Mouse (Mus musculus) hindbrain, embryonic 11.5 days (tissue): ENCODE results near the gene Foxe3. TPM values are rescaled to one million over a fixed set of nuclear protein-coding genes. Genes with fewer than 3 reads are reported as not detected.

ENCODE experiments used
- ATAC-seq: fragments of 200-750 bp; cut with Nextera tagmentation; 2 replicates; pipeline ENCODE4 v1.8.0; 2017; ENCODE audit warnings: mild to moderate bottlenecking, moderate TSS enrichment, moderate library complexity; ENCODE audit not compliant: low FRiP score
- DNase-seq: peaks from one replicate; pipeline ENCODE4 v3.0.0-alpha.2; 2015; ENCODE audit warnings: low spot score
- H3K27ac ChIP-seq: fragments of 300-500 bp; sonication (generic); 2 replicates; pipeline ENCODE4 v1.5.1; 2014; ENCODE audit warnings: mild to moderate bottlenecking, low read depth, low read length
- H3K27me3 ChIP-seq: fragments of 300-500 bp; sonication (generic); 2 replicates; pipeline ENCODE4 v1.6.1; 2014; ENCODE audit warnings: mild to moderate bottlenecking, low read length, moderate library complexity, mixed read lengths; ENCODE audit not compliant: control insufficient read depth, insufficient read depth
- H3K36me3 ChIP-seq: fragments of 300-500 bp; sonication (generic); 2 replicates; pipeline ENCODE4 v1.6.1; 2014; ENCODE audit warnings: mild to moderate bottlenecking, low read length, moderate library complexity, mixed read lengths; ENCODE audit not compliant: control insufficient read depth, insufficient read depth
- H3K4me1 ChIP-seq: fragments of 300-500 bp; sonication (generic); replicated peaks from 2 replicates; pipeline ENCODE4 v1.6.1; 2014; ENCODE audit warnings: low read length, mixed read lengths; ENCODE audit not compliant: control insufficient read depth, insufficient read depth
- H3K4me2 ChIP-seq: fragments of 300-500 bp; sonication (generic); replicated peaks from 2 replicates; pipeline ENCODE4 v1.6.1; 2014; ENCODE audit warnings: mild to moderate bottlenecking, low read depth, low read length
- H3K4me3 ChIP-seq: fragments of 300-500 bp; sonication (generic); 2 replicates; pipeline ENCODE4 v1.5.1; 2014; ENCODE audit warnings: low read depth, low read length
- H3K9ac ChIP-seq: fragments of 300-500 bp; sonication (generic); 2 replicates; pipeline ENCODE4 v1.6.1; 2014; ENCODE audit warnings: low read depth, low read length
- H3K9me3 ChIP-seq: fragments of 300-500 bp; sonication (generic); 2 replicates; pipeline ENCODE4 v1.6.1; 2016; ENCODE audit warnings: low read length; ENCODE audit not compliant: control insufficient read depth
- WGBS: fragments of 180-500 bp; shearing (Covaris S2); extraction: QIAGEN DNeasy Blood & Tissue Kit; methylation state at CpG from one replicate; pipeline ENCODE4 v1.1.7; 2014; 5-methylcytosine and 5-hydroxymethylcytosine counted together
- polyA plus RNA-seq: library from polyadenylated mRNA; unstranded; fragments of >200 nt; fragmentation: Nextera tagmentation; extraction: Ambion mirVana; gene quantifications from 2 replicates; pipeline ENCODE4 v1.2.1, GENCODE M21; 2014

The Foxe3 gene
- polyA plus RNA-seq, 1 experiment from 2014 or later, result not detected

- no peak for DNase-seq
- no peaks in the 10 kb centered on the region for H3K27me3 ChIP-seq
Measured at GRCm38 (mm10) chr4:114934188-114934587, 8.4 kb upstream of the Foxe3 start.

GRCm38 (mm10) chr4:114932747-114933146 lies 6.9 kb upstream of the Foxe3 start:
- 87% methylated on average over 4 of the region's 4 CpGs for WGBS
- no peak for DNase-seq

More at GRCm38 (mm10) chr4:114934188-114934587, 8.4 kb upstream of the Foxe3 start:
- WGBS, result 89% methylated on average over 6 of the region's 6 CpGs
- Histone ChIP-seq H3K9ac (no peak overlapping the region), H3K36me3 (no peaks in the 10 kb centered on the region), H3K4me1 (no peaks in the 10 kb centered on the region), H3K27ac (no peak overlapping the region), H3K9me3 (no peaks in the 10 kb centered on the region), H3K4me3 (no peak overlapping the region), H3K4me2 (no peak overlapping the region)
- no peak for ATAC-seq

GRCm38 (mm10) chr4:114929155-114929554 lies 3.3 kb upstream of the Foxe3 start:
- H3K4me3 ChIP-seq, result no peak overlapping the region
- no peak overlapping the region for H3K4me2 ChIP-seq
- 21% methylated on average over 14 of the region's 15 CpGs for WGBS

More at GRCm38 (mm10) chr4:114932747-114933146, 6.9 kb upstream of the Foxe3 start:
- Histone ChIP-seq H3K27ac (no peak overlapping the region), H3K27me3 (peaks cover 6% of the 10 kb centered on the region), H3K36me3 (no peaks in the 10 kb centered on the region), H3K4me3 (no peak overlapping the region), H3K9me3 (no peaks in the 10 kb centered on the region), H3K4me1 (no peaks in the 10 kb centered on the region), H3K4me2 (no peak overlapping the region), H3K9ac (no peak overlapping the region)
- no peak for ATAC-seq

GRCm38 (mm10) chr4:114924971-114925916 lies 569 bp downstream of the Foxe3 start:
- Histone ChIP-seq H3K4me2 (peak overlapping the region; percentile 59), H3K4me3 (peak overlapping the region; percentile 35), H3K9ac (no peak overlapping the region), H3K27ac (no peak overlapping the region), H3K9me3 (no peaks in the 10 kb centered on the region), H3K36me3 (no peaks in the 10 kb centered on the region), H3K4me1 (0 out of 2 replicates have a peak, but pooled peaks cover 2% of the 10 kb centered on the region), H3K27me3 (peaks cover 67% of the 10 kb centered on the region)
- DNase-seq (peak; percentile 63), ATAC-seq (peak; percentile 53)
- under 1% methylated on average over 99 of the region's 125 CpGs for WGBS

More at GRCm38 (mm10) chr4:114929155-114929554, 3.3 kb upstream of the Foxe3 start:
- Histone ChIP-seq H3K9ac (no peak overlapping the region), H3K4me1 (0 out of 2 replicates have a peak, but pooled peaks cover 2% of the 10 kb centered on the region), H3K27ac (no peak overlapping the region), H3K36me3 (no peaks in the 10 kb centered on the region), H3K27me3 (peaks cover 42% of the 10 kb centered on the region), H3K9me3 (no peaks in the 10 kb centered on the region)
- no peak for DNase-seq
- ATAC-seq, result no peak

DNA sequence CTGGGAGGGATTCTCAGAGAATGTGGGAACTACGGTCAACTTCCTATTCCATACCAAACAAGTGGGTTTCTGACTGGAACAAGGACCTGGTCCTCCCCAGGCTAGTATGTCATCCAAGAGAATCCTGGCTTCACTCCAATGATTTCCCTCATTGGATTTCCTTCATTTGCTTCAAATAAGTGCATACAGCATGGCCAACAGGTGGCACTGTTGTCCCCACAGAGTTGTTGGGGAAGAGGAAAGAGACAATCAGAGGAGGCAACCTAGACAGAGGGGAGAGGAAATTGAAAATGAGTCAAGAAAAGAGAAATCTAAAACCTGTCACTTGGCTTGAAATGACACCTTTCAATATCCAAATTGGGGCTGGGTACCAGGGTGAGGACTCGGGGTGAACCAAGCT lies 8.7 kb downstream of the Foxe3 start:
- ATAC-seq, result no peak
- 51% methylated on average over 2 of the region's 2 CpGs for WGBS
- H3K27me3 ChIP-seq, result peaks cover 57% of the 10 kb centered on the region

DNA sequence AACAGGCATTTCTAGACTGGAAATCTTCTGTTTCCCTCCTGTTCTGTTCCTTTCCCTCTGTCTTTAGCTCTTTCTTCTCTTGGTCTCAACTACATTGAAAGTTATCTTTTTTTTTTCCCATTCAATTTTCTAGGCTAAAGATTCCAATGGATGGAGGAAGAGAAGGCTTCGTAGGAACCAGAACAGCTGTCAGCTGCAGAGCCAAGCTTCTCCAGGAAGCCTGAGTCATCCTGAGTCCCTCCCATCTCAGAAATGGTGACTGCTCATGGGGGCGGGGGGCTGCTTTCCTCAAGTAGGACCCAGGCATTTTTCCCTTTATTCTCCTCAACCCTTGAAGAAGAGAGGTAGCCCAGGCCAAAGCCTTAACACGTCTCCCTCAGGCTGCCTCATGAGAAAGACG lies 9.8 kb downstream of the Foxe3 start:
- no peak overlapping the region for H3K27ac ChIP-seq
- H3K4me3 ChIP-seq, result no peak overlapping the region
- H3K36me3 ChIP-seq, result no peaks in the 10 kb centered on the region
- 42% methylated on average over 4 of the region's 4 CpGs for WGBS
- H3K27me3 ChIP-seq, result peaks cover 60% of the 10 kb centered on the region
- no peaks in the 10 kb centered on the region; the same call in 1 of the 2 replicates for H3K4me1 ChIP-seq
- ATAC-seq (no peak), DNase-seq (no peak)
- no peaks in the 10 kb centered on the region for H3K9me3 ChIP-seq
- H3K4me2 ChIP-seq, result no peak overlapping the region
- no peak overlapping the region for H3K9ac ChIP-seq

More for the DNA sequence above, 8.7 kb downstream of the Foxe3 start:
- Histone ChIP-seq H3K4me1 (no peaks in the 10 kb centered on the region; the same call in 1 of the 2 replicates), H3K9ac (no peak overlapping the region), H3K4me2 (no peak overlapping the region), H3K9me3 (no peaks in the 10 kb centered on the region), H3K4me3 (no peak overlapping the region), H3K27ac (no peak overlapping the region), H3K36me3 (no peaks in the 10 kb centered on the region)
- DNase-seq, result peak; percentile 64

DNA sequence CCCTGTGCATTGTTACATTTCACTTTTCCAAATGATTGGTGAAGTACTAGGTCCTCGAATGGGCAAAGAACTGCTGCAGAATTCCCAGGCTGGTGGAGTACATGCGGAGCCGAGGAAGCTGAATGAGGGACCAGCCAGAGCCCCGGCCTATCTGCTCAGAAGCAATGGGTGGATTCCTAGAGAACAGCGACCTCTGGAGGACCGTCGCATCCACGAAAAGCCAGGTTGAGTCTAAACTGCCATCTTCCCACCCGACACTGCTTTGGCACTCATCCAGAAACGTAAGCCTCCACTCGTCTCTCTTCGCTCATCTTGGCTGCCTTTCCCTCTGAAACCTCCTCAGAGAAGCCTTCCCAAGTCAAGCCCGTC lies 12.2 kb downstream of the Foxe3 start:
- Histone ChIP-seq H3K27ac (no peak overlapping the region), H3K9ac (no peak overlapping the region), H3K9me3 (no peaks in the 10 kb centered on the region), H3K4me3 (no peak overlapping the region), H3K36me3 (no peaks in the 10 kb centered on the region), H3K27me3 (peaks cover 83% of the 10 kb centered on the region), H3K4me2 (no peak overlapping the region), H3K4me1 (peaks cover 2% of the 10 kb centered on the region)
- ATAC-seq, result peak; percentile 31
- DNase-seq, result peak; percentile 86
- WGBS, result 5% methylated on average over 13 of the region's 13 CpGs

DNA sequence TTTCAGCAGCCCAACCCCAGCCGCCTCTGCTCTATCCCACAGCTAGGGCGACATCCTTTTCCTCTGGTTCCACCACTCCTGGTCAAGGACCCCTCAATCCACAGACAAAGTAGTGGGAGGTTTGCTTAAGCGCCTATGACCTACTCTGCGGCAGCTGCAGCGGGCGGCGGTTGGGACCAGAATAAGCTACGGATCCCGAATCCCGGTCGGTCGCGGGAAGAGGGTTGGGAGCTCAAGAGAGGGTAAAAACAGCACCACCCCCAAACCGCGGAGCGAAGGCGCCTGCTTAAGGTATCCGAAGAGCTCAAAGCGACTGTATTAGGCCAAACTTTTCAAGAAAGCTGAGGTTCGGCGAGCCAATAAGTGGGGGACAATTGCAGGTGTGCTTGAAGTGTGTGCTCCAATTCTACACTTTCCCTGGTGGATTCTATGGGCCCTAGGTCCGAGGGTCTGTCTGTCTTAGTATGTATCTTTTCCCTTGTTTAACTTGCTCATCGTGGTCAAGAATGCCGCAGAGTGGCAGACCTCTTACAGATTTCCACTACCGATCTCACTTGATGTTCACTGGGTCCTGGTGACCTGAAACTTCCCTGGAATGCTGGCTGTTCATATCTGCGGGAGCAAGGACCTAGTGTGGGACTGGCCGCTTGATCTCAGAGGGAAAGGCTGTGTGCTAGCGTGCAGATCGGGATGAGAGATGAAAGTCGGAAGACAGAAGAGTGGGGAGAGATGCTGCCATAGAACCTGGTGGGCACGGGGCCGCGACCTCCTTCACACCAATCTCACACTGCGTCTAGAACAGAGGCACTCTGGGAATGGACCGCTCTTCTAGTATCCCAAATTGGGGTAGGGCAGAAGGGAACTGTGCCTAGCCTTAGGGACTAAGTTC lies 12.9 kb downstream of the Foxe3 start:
- Histone ChIP-seq H3K27me3 (peaks cover 88% of the 10 kb centered on the region), H3K27ac (no peak overlapping the region), H3K9me3 (no peaks in the 10 kb centered on the region), H3K4me1 (peaks cover 5% of the 10 kb centered on the region), H3K4me2 (no peak overlapping the region), H3K4me3 (no peak overlapping the region), H3K9ac (no peak overlapping the region), H3K36me3 (no peaks in the 10 kb centered on the region)
- DNase-seq, result peak; percentile 59
- no peak for ATAC-seq
- 3% methylated on average over 35 of the region's 35 CpGs for WGBS
